Mouse (Mus musculus) lung, postnatal 0 days (tissue): ENCODE data around the gene Sema6b.

ENCODE experiments used
- CTCF ChIP-seq: IDR thresholded peaks from 2 replicates; pipeline ENCODE4 v1.5.1; 2016; ENCODE audit warnings: antibody characterized with exemption, mild to moderate bottlenecking
- EP300 ChIP-seq: IDR thresholded peaks from 2 replicates; pipeline ENCODE4 v1.6.1; 2016; ENCODE audit warnings: antibody characterized with exemption, mild to moderate bottlenecking, control low read depth

GRCm38 (mm10) chr17:56175416-56175815, 35.3 kb upstream of the Sema6b start:
- no peak for TF ChIP-seq EP300
- TF ChIP-seq CTCF, result no peak
